ENCODE assay signal across 8 mouse cellular contexts in the genomic region with DNA sequence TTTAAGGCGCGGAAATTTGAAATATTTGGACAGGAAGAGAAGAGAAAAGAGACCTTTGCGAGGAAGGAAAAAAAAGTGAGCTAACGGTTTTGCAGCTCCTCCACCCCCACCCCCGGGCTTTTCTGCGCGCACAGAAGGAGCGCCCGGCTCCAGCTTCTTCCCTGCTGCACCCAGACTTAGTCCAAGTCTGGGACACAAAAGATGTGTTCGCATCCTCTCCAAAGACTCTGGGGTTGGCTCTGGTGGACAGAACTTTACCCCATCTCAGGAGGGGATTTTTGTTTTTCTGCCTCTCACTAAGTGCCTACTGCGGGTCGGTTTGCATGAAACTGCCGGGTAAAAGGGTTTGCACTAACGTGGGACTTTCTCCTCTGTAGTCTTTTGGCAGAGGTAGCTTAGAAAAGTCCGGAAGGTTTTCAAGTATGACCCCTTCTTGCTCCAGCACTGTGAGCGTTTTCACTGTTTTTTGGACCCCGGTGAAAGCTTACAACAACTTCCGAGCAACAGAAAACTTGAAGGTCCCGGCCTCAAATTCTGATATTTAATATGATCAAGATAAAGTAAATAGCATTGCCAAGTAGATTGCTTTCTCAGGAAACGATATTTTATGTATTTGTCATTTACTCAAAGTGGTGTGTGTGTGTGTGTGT. TPM values are rescaled to one million over a fixed set of nuclear protein-coding genes. Genes with fewer than 3 reads are reported as not detected.
DNase-seq lines count a peak whose midpoint lies in the region; ATAC-seq and TF ChIP-seq lines count a peak whose summit lies in the region.

No protein-coding gene starts in this region.

- 3% methylated on average over 20 of the region's 20 CpGs for WGBS in heart, embryonic 12.5 days
- WGBS in forebrain, embryonic 10.5 days, result under 1% methylated on average over 20 of the region's 20 CpGs
- 2% methylated on average over 20 of the region's 20 CpGs for WGBS in limb, embryonic 11.5 days
- WGBS in neural tube, embryonic 11.5 days, result 2% methylated on average over 20 of the region's 20 CpGs

- H3K27ac ChIP-seq in heart, embryonic 12.5 days (ENCODE audit: poor library complexity, severe bottlenecking), result no peak overlapping the region
- H3K27ac ChIP-seq in forebrain, embryonic 10.5 days, result no peak overlapping the region
- H3K27ac ChIP-seq in limb, embryonic 11.5 days (replicated peaks; ENCODE audit: low read depth, low read length), result no peak overlapping the region
- H3K27ac ChIP-seq in neural tube, embryonic 11.5 days (ENCODE audit: low read depth, low read length), result no peak overlapping the region

- H3K36me3 ChIP-seq in heart, embryonic 12.5 days, result no peaks in the 10 kb centered on the region
- H3K36me3 ChIP-seq in E14TG2a.4 (ENCODE audit: insufficient read depth, low read length), result no peaks in the 10 kb centered on the region
- no peaks in the 10 kb centered on the region for H3K36me3 ChIP-seq in forebrain, embryonic 10.5 days (replicated peaks)
- no peaks in the 10 kb centered on the region for H3K36me3 ChIP-seq in limb, embryonic 11.5 days (ENCODE audit: control insufficient read depth, insufficient read depth, low read length)
- H3K36me3 ChIP-seq in neural tube, embryonic 11.5 days (ENCODE audit: control insufficient read depth, insufficient read depth, low read length), result no peaks in the 10 kb centered on the region

- peaks cover 46% of the 10 kb centered on the region for H3K27me3 ChIP-seq in heart, embryonic 12.5 days (replicated peaks)
- H3K27me3 ChIP-seq in E14TG2a.4 (ENCODE audit: insufficient read depth, low read length), result peaks cover 67% of the 10 kb centered on the region
- H3K27me3 ChIP-seq in forebrain, embryonic 10.5 days (ENCODE audit: poor library complexity, severe bottlenecking), result peaks cover 100% of the 10 kb centered on the region
- H3K27me3 ChIP-seq in limb, embryonic 11.5 days (ENCODE audit: control insufficient read depth, insufficient read depth, low read length), result peaks cover 51% of the 10 kb centered on the region
- H3K27me3 ChIP-seq in neural tube, embryonic 11.5 days (ENCODE audit: control insufficient read depth, insufficient read depth, low read length), result peaks cover 70% of the 10 kb centered on the region

- peak overlapping the region; percentile 91 for H3K4me2 ChIP-seq in heart, embryonic 12.5 days
- peak overlapping the region; percentile 53; the same call in 1 of the 2 replicates for H3K4me2 ChIP-seq in limb, embryonic 11.5 days (ENCODE audit: low read depth, severe bottlenecking)
- no peak overlapping the region for H3K4me2 ChIP-seq in neural tube, embryonic 11.5 days (ENCODE audit: low read depth)

- peaks cover 15% of the 10 kb centered on the region for H3K4me1 ChIP-seq in heart, embryonic 12.5 days (replicated peaks)
- peaks cover 13% of the 10 kb centered on the region for H3K4me1 ChIP-seq in E14TG2a.4 (replicated peaks; ENCODE audit: low read depth, low read length)
- H3K4me1 ChIP-seq in forebrain, embryonic 10.5 days, result peaks cover 12% of the 10 kb centered on the region
- peaks cover 8% of the 10 kb centered on the region for H3K4me1 ChIP-seq in limb, embryonic 11.5 days (ENCODE audit: control insufficient read depth, insufficient read depth, low read length)
- H3K4me1 ChIP-seq in neural tube, embryonic 11.5 days (ENCODE audit: control insufficient read depth, insufficient read depth, low read length), result peaks cover 6% of the 10 kb centered on the region; the same call in 1 of the 2 replicates

- DNase-seq in heart, adult 9 months (ENCODE audit: low spot score in 2 of 2), result no peak
- DNase-seq in forebrain, embryonic 10.5 days (ENCODE audit: extremely low spot score, low spot score), result peak; percentile 45
- DNase-seq in limb, embryonic 11.5 days (ENCODE audit: low spot score), result peak; percentile 59
- peak; percentile 40 for DNase-seq in neural tube, embryonic 11.5 days (ENCODE audit: low spot score)
- no peak for DNase-seq in left cerebral cortex, adult 8-10 months (ENCODE audit: low spot score in 2 of 2)
- no peak for DNase-seq in adrenal gland, postnatal 14 days

- ATAC-seq in heart, embryonic 12.5 days (ENCODE audit: insufficient number of reproducible peaks, low FRiP score), result no peak
- ATAC-seq in limb, embryonic 11.5 days (ENCODE audit: insufficient number of reproducible peaks, low FRiP score, low TSS enrichment, low read depth), result no peak
- no peak for ATAC-seq in neural tube, embryonic 11.5 days (ENCODE audit: insufficient read depth, low FRiP score, low TSS enrichment)

- H3K9me3 ChIP-seq in heart, embryonic 12.5 days (replicated peaks), result no peaks in the 10 kb centered on the region
- H3K9me3 ChIP-seq in E14TG2a.4 (ENCODE audit: low read length), result no peaks in the 10 kb centered on the region
- H3K9me3 ChIP-seq in forebrain, embryonic 10.5 days, result no peaks in the 10 kb centered on the region
- H3K9me3 ChIP-seq in limb, embryonic 11.5 days (ENCODE audit: control insufficient read depth, low read length), result no peaks in the 10 kb centered on the region
- H3K9me3 ChIP-seq in neural tube, embryonic 11.5 days (ENCODE audit: control insufficient read depth, low read length), result no peaks in the 10 kb centered on the region

- H3K4me3 ChIP-seq in heart, embryonic 12.5 days, result peak overlapping the region; percentile 56
- peak overlapping the region; percentile 80 for H3K4me3 ChIP-seq in E14TG2a.4 (replicated peaks; ENCODE audit: low read length)
- peak overlapping the region; percentile 44 for H3K4me3 ChIP-seq in forebrain, embryonic 10.5 days
- H3K4me3 ChIP-seq in limb, embryonic 11.5 days (ENCODE audit: low read depth, low read length), result peak overlapping the region; percentile 26; the same call in 1 of the 2 replicates
- H3K4me3 ChIP-seq in neural tube, embryonic 11.5 days (ENCODE audit: low read depth, low read length), result no peak overlapping the region

- H3K9ac ChIP-seq in heart, embryonic 12.5 days, result no peak overlapping the region
- no peak overlapping the region for H3K9ac ChIP-seq in limb, embryonic 11.5 days (ENCODE audit: low read length)
- H3K9ac ChIP-seq in neural tube, embryonic 11.5 days (ENCODE audit: low read length), result no peak overlapping the region

- no peak for TF ChIP-seq CTCF in E14TG2a.4 (conservative IDR thresholded peaks at IDR 0.05; ENCODE audit: low read length)

RNA-seq across cellular contexts. Expression of a gene that starts 9.0 kb away (rescaled TPM):
- 11.6 and 13.2 TPM in 2 replicates for polyA plus RNA-seq in heart, embryonic 12.5 days (2016; fragmentation: Nextera tagmentation; extraction: Ambion mirVana)
- polyA plus RNA-seq in forebrain, embryonic 10.5 days (2016; fragmentation: Nextera tagmentation; extraction: Ambion mirVana), result 2.8 and 4.2 TPM in 2 replicates
- 1.4 and 2.0 TPM in 2 replicates for polyA plus RNA-seq in limb, embryonic 11.5 days (2014; fragmentation: Nextera tagmentation; extraction: Ambion mirVana)
- 2.9 and 4.1 TPM in 2 replicates for polyA plus RNA-seq in neural tube, embryonic 11.5 days (2014; fragmentation: Nextera tagmentation; extraction: Ambion mirVana)
- 1 to 10 TPM; 3.3 to 4.4 (median 3.6) TPM for total RNA-seq in left cerebral cortex, adult 8-10 months (2022)
- total RNA-seq in adrenal gland, postnatal 14 days (2021), result 49.8 and 64.3 TPM in 2 replicates

RNA-seq across cellular contexts. Expression of a gene that starts 18.4 kb away (rescaled TPM):
- polyA plus RNA-seq in heart, embryonic 12.5 days (2016; fragmentation: Nextera tagmentation; extraction: Ambion mirVana), result 29.2 and 31.5 TPM in 2 replicates
- polyA plus RNA-seq in forebrain, embryonic 10.5 days (2016; fragmentation: Nextera tagmentation; extraction: Ambion mirVana), result 28.3 and 29.7 TPM in 2 replicates
- 33.9 and 34.6 TPM in 2 replicates for polyA plus RNA-seq in limb, embryonic 11.5 days (2014; fragmentation: Nextera tagmentation; extraction: Ambion mirVana)
- polyA plus RNA-seq in neural tube, embryonic 11.5 days (2014; fragmentation: Nextera tagmentation; extraction: Ambion mirVana), result 43.3 and 45.5 TPM in 2 replicates
- total RNA-seq in left cerebral cortex, adult 8-10 months (2022), result 10 to 100 TPM; 25.6 to 27.4 (median 27.1) TPM
- total RNA-seq in adrenal gland, postnatal 14 days (2021), result 26.9 and 27.8 TPM in 2 replicates

Comparison
In these comparisons a context has a peak if more than half of its experiments do, and no peak if none do; other contexts are left out.
1. DNase-seq: peak in forebrain, embryonic 10.5 days (single experiment), limb, embryonic 11.5 days (single experiment) and neural tube, embryonic 11.5 days (single experiment); none in heart, adult 9 months (0 of 2), left cerebral cortex, adult 8-10 months (0 of 2) and adrenal gland, postnatal 14 days (single experiment).